Mouse (Mus musculus): ENCODE results near the gene Map3k11. TPM values are rescaled to one million over a fixed set of nuclear protein-coding genes. Genes with fewer than 3 reads are reported as not detected.

Gene Map3k11
- 11.4 and 15.1 TPM in 2 replicates for polyA plus RNA-seq (2015; fragmentation: Nextera tagmentation; extraction: Ambion mirVana)

- H3K36me3 ChIP-seq, result peaks cover 55% of the 10 kb centered on the region
- peaks cover 54% of the 10 kb centered on the region for H3K4me1 ChIP-seq (replicated peaks)
- H3K27me3 ChIP-seq, result no peaks in the 10 kb centered on the region
- H3K4me2 ChIP-seq (replicated peaks), result peak within 1 kb of the TSS; percentile 100
- peak within 1 kb of the TSS; percentile 97 for H3K4me3 ChIP-seq (replicated peaks)
- peak within 1 kb of the TSS; percentile 90 for H3K27ac ChIP-seq
- peak within 1 kb of the TSS; percentile 97 for H3K9ac ChIP-seq (replicated peaks)
- peak; percentile 95 for ATAC-seq
- no peaks in the 10 kb centered on the region for H3K9me3 ChIP-seq
- WGBS, result under 1% methylated on average over 68 of the region's 69 CpGs
These were observed at the start of gene Map3k11, which contains the start of gene Pcnx3 for GRCm38 (mm10) chr19:5688200-5689087. TSS of gene Map3k11 (plus strand) at chr19:5688742. TSS of gene Pcnx3 (minus strand) at chr19:5688908.

GRCm38 (mm10) chr19:5640339-5640738 is 48.2 kb upstream of the Map3k11 start:
- H3K27me3 ChIP-seq, result no peaks in the 10 kb centered on the region
- no peak overlapping the region for H3K9ac ChIP-seq (replicated peaks)
- no peak overlapping the region for H3K27ac ChIP-seq
- no peaks in the 10 kb centered on the region for H3K9me3 ChIP-seq
- H3K36me3 ChIP-seq, result peaks cover 66% of the 10 kb centered on the region
- WGBS, result 77% methylated on average over 9 of the region's 9 CpGs
- ATAC-seq, result no peak
- H3K4me2 ChIP-seq (replicated peaks), result no peak overlapping the region
- H3K4me1 ChIP-seq (replicated peaks), result peaks cover 21% of the 10 kb centered on the region
- H3K4me3 ChIP-seq (replicated peaks), result no peak overlapping the region

GRCm38 (mm10) chr19:5641021-5641420 is 47.5 kb upstream of the Map3k11 start:
- peaks cover 72% of the 10 kb centered on the region for H3K36me3 ChIP-seq
- H3K4me1 ChIP-seq (replicated peaks), result peaks cover 21% of the 10 kb centered on the region
- H3K4me3 ChIP-seq (replicated peaks), result no peak overlapping the region
- H3K27ac ChIP-seq, result no peak overlapping the region
- H3K4me2 ChIP-seq (replicated peaks), result no peak overlapping the region
- WGBS, result 95% methylated on average over 17 of the region's 17 CpGs
- H3K9ac ChIP-seq (replicated peaks), result no peak overlapping the region
- ATAC-seq, result no peak
- no peaks in the 10 kb centered on the region for H3K9me3 ChIP-seq
- no peaks in the 10 kb centered on the region for H3K27me3 ChIP-seq

- no peak overlapping the region for H3K9ac ChIP-seq (replicated peaks)
- H3K27ac ChIP-seq, result no peak overlapping the region
- no peak overlapping the region for H3K4me2 ChIP-seq (replicated peaks)
- no peaks in the 10 kb centered on the region for H3K9me3 ChIP-seq
- no peak overlapping the region for H3K4me3 ChIP-seq (replicated peaks)
- no peaks in the 10 kb centered on the region for H3K27me3 ChIP-seq
- peaks cover 78% of the 10 kb centered on the region for H3K36me3 ChIP-seq
- ATAC-seq, result no peak
- H3K4me1 ChIP-seq (replicated peaks), result peaks cover 17% of the 10 kb centered on the region
- 95% methylated on average over 8 of the region's 8 CpGs for WGBS
These were observed 46.9 kb upstream of the Map3k11 start for GRCm38 (mm10) chr19:5641641-5642040.

- Histone ChIP-seq H3K27me3 (no peaks in the 10 kb centered on the region), H3K4me1 (replicated peaks) (peaks cover 14% of the 10 kb centered on the region), H3K36me3 (peaks cover 77% of the 10 kb centered on the region), H3K9ac (replicated peaks) (no peak overlapping the region), H3K4me2 (replicated peaks) (no peak overlapping the region), H3K4me3 (replicated peaks) (no peak overlapping the region), H3K27ac (no peak overlapping the region), H3K9me3 (no peaks in the 10 kb centered on the region)
- WGBS, result 95% methylated on average over 9 of the region's 9 CpGs
- no peak for ATAC-seq
These were observed 43.3 kb upstream of the Map3k11 start for GRCm38 (mm10) chr19:5645280-5645679.

- H3K9ac ChIP-seq (replicated peaks), result no peak overlapping the region; the same call in 1 of the 2 replicates
- 90% methylated on average over 8 of the region's 8 CpGs for WGBS
- no peak overlapping the region for H3K4me3 ChIP-seq (replicated peaks)
- H3K36me3 ChIP-seq, result peaks cover 67% of the 10 kb centered on the region
- H3K27me3 ChIP-seq, result no peaks in the 10 kb centered on the region; the same call in 1 of the 2 replicates
- peaks cover 14% of the 10 kb centered on the region for H3K4me1 ChIP-seq (replicated peaks)
- no peak for ATAC-seq
- H3K27ac ChIP-seq, result no peak overlapping the region
- H3K9me3 ChIP-seq, result no peaks in the 10 kb centered on the region
- no peak overlapping the region for H3K4me2 ChIP-seq (replicated peaks)
These were observed 41.7 kb upstream of the Map3k11 start for GRCm38 (mm10) chr19:5646731-5647330.

- Histone ChIP-seq H3K4me3 (replicated peaks) (no peak overlapping the region), H3K4me1 (replicated peaks) (peaks cover 14% of the 10 kb centered on the region), H3K27me3 (peaks cover 8% of the 10 kb centered on the region), H3K27ac (peak overlapping the region; percentile 82), H3K36me3 (peaks cover 64% of the 10 kb centered on the region), H3K4me2 (replicated peaks) (no peak overlapping the region), H3K9me3 (no peaks in the 10 kb centered on the region), H3K9ac (replicated peaks) (0 out of 2 replicates have a peak overlapping the region, but pooled peaks have one; percentile 53)
- no peak for ATAC-seq
- WGBS, result 98% methylated on average over 6 of the region's 6 CpGs
These were observed 40.8 kb upstream of the Map3k11 start for GRCm38 (mm10) chr19:5647791-5648190.

- H3K36me3 ChIP-seq, result peaks cover 57% of the 10 kb centered on the region
- peak overlapping the region; percentile 33 for H3K4me3 ChIP-seq (replicated peaks)
- peak; percentile 93 for ATAC-seq
- H3K4me2 ChIP-seq (replicated peaks), result peak overlapping the region; percentile 57
- H3K27me3 ChIP-seq, result peaks cover 16% of the 10 kb centered on the region
- peak overlapping the region; percentile 53 for H3K9ac ChIP-seq (replicated peaks)
- no peaks in the 10 kb centered on the region for H3K9me3 ChIP-seq
- WGBS, result 12% methylated on average over 26 of the region's 26 CpGs
- H3K27ac ChIP-seq, result peak overlapping the region; percentile 82
- peaks cover 14% of the 10 kb centered on the region for H3K4me1 ChIP-seq (replicated peaks)
These were observed 39.9 kb upstream of the Map3k11 start for GRCm38 (mm10) chr19:5648401-5649297.

GRCm38 (mm10) chr19:5649298-5649741 is 39.2 kb upstream of the Map3k11 start:
- no peaks in the 10 kb centered on the region for H3K9me3 ChIP-seq
- ATAC-seq, result peak; percentile 15; the same call in 1 of the 2 replicates
- WGBS, result 72% methylated on average over 6 of the region's 6 CpGs
- H3K4me2 ChIP-seq (replicated peaks), result peak overlapping the region; percentile 57
- peak overlapping the region; percentile 53 for H3K9ac ChIP-seq (replicated peaks)
- H3K27me3 ChIP-seq, result peaks cover 23% of the 10 kb centered on the region
- peak overlapping the region; percentile 82 for H3K27ac ChIP-seq
- H3K4me1 ChIP-seq (replicated peaks), result peaks cover 21% of the 10 kb centered on the region
- H3K36me3 ChIP-seq, result peaks cover 50% of the 10 kb centered on the region
- peak overlapping the region; percentile 33 for H3K4me3 ChIP-seq (replicated peaks)

GRCm38 (mm10) chr19:5651502-5652274 is 36.9 kb upstream of the Map3k11 start:
- WGBS, result 63% methylated on average over 12 of the region's 13 CpGs
- H3K4me1 ChIP-seq (replicated peaks), result peaks cover 29% of the 10 kb centered on the region
- no peaks in the 10 kb centered on the region for H3K9me3 ChIP-seq
- no peak overlapping the region for H3K4me2 ChIP-seq (replicated peaks)
- ATAC-seq, result no peak
- peaks cover 27% of the 10 kb centered on the region for H3K36me3 ChIP-seq
- H3K27me3 ChIP-seq, result peaks cover 46% of the 10 kb centered on the region
- no peak overlapping the region for H3K27ac ChIP-seq
- H3K4me3 ChIP-seq (replicated peaks), result no peak overlapping the region
- H3K9ac ChIP-seq (replicated peaks), result no peak overlapping the region

GRCm38 (mm10) chr19:5652570-5652969 is 36.0 kb upstream of the Map3k11 start:
- no peak for ATAC-seq
- WGBS, result 69% methylated on average over 6 of the region's 6 CpGs
- peaks cover 18% of the 10 kb centered on the region for H3K36me3 ChIP-seq

More at GRCm38 (mm10) chr19:5652570-5652969, 36.0 kb upstream of the Map3k11 start:
- no peak overlapping the region for H3K27ac ChIP-seq
- H3K4me3 ChIP-seq (replicated peaks), result no peak overlapping the region
- no peak overlapping the region for H3K4me2 ChIP-seq (replicated peaks)
- peaks cover 48% of the 10 kb centered on the region for H3K27me3 ChIP-seq
- peaks cover 29% of the 10 kb centered on the region for H3K4me1 ChIP-seq (replicated peaks)
- no peaks in the 10 kb centered on the region for H3K9me3 ChIP-seq
- H3K9ac ChIP-seq (replicated peaks), result no peak overlapping the region
